Mouse (Mus musculus) cerebral cortex, adult 2 months (tissue): ENCODE results near the gene Dctn1.

Experiments used
- WGBS: fragments of 180-500 bp; shearing (Covaris S2); methylation state at CpG from one replicate; pipeline ENCODE4 v1.1.7; 2018; 5-methylcytosine and 5-hydroxymethylcytosine counted together

Gene Dctn1

GRCm38 (mm10) chr6:83219814-83220213 is 54.1 kb downstream of the Dctn1 start, which contains the start of gene Slc4a5:
Gene Slc4a5, plus strand, starts transcription at chr6:83219828.
- 86% methylated on average over 3 of the region's 3 CpGs for WGBS

GRCm38 (mm10) chr6:83231486-83231885 is 65.8 kb downstream of the Dctn1 start:
- WGBS, result 70% methylated on average over 2 of the region's 2 CpGs

- 88% methylated on average over 4 of the region's 4 CpGs for WGBS
Measured at GRCm38 (mm10) chr6:83233306-83233705, 67.6 kb downstream of the Dctn1 start.

GRCm38 (mm10) chr6:83234280-83234741 is 68.6 kb downstream of the Dctn1 start:
- 31% methylated on average over 14 of the region's 14 CpGs for WGBS

GRCm38 (mm10) chr6:83237123-83237522 is 71.4 kb downstream of the Dctn1 start:
- 10% methylated on average over 9 of the region's 9 CpGs for WGBS

GRCm38 (mm10) chr6:83244422-83245061 is 78.8 kb downstream of the Dctn1 start:
- 55% methylated on average over 10 of the region's 10 CpGs for WGBS

GRCm38 (mm10) chr6:83245134-83245533 is 79.4 kb downstream of the Dctn1 start:
- WGBS, result 33% methylated on average over 6 of the region's 6 CpGs

GRCm38 (mm10) chr6:83245997-83246396 is 80.3 kb downstream of the Dctn1 start:
- 92% methylated on average over 1 of the region's 1 CpGs for WGBS

- 98% methylated on average over 4 of the region's 4 CpGs for WGBS
Measured at GRCm38 (mm10) chr6:83246750-83247149, 81.0 kb downstream of the Dctn1 start.

- WGBS, result 93% methylated on average over 2 of the region's 2 CpGs
Measured at GRCm38 (mm10) chr6:83247153-83247552, 81.4 kb downstream of the Dctn1 start.
